Mouse (Mus musculus) MN1 (cell line): ENCODE measurements at regions not wholly inside any gene's neighbourhood (a gene's known extent, or its start where the extent isn't known, plus 50 kb on each side); places are given as distances from the start of the nearest gene placed in this dataset.
A peak's percentile ranks its signal among the peaks of the same experiment; 100 is the strongest.
"Not testable (repeated sequence)": the region's sequence is repeated elsewhere in the genome, so short reads cannot be mapped to it uniquely, and the experiment has no call there.

Experiments
- DNase-seq: peaks from one replicate; pipeline ENCODE4 v3.0.0-alpha.2; 2016; ENCODE audit warnings: low spot score

DNA sequence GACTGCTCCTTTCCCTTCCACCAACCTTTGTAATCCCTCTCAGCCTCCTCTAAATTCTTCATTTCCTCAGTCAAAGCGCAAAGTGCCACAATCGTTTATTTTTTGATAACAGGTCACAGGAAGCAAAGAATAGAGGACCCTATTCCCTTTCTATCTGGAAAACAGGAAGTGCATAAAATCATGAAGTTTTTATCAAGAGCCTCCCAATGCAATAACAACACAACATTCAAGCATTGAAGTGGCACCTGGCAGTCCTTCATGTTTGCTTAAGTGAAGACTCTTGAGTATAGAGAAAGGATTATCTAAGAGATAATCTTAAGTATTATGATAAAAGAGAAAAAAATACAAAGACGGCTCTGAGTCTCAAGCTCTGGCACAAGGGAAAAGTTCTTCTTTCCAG, 111.9 kb downstream of the Ibtk start:
- no peak for DNase-seq

DNA sequence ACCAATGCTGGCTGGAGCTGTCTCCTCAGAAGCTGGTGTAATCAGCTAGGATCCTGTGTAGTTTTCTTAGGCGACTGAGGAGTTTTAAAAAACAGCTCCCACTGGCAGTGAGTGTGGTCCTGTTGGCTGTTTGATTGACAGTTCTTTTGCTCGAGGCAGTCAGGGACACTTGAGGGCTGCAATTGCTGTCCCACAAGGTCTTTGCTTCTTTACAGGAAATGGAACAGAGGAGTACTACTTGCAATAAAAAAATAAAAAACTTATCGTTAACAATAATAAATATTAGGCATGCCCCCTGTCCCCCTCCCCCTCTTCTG, 113.0 kb downstream of the Ibtk start:
- no peak for DNase-seq

DNA sequence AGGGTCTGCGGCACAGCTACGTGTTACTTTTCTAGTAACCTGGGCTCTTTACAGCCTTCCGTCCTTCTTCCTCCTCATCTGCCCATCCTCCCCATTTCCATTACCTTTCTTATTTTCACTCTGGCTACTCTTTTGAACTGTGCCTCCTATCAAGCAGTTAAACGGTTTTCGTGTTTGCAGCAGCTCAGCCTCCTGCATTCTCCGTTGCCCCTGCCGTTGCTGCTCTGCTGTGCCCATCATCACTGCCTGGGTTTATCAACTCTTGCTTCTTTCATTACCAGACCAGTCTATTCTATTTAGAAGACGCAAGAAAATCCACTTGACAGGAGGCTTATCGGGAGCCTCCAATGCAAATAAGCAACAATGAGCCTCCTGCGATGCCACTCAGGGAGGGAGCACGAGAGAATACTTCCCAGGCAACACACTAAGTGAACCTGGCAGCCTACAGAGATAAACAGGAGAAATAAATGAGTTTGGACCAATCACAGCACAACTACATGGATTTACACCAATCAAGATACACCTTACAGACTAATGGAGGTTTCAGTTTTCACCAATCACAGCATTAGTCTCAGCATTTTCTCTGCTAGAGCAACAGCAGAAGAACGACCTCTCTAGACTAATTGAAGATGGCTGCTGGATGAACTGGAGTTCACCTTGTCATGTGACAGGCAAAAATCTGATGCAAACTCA, 113.5 kb downstream of the Ibtk start:
- peak; percentile 71 for DNase-seq

DNA sequence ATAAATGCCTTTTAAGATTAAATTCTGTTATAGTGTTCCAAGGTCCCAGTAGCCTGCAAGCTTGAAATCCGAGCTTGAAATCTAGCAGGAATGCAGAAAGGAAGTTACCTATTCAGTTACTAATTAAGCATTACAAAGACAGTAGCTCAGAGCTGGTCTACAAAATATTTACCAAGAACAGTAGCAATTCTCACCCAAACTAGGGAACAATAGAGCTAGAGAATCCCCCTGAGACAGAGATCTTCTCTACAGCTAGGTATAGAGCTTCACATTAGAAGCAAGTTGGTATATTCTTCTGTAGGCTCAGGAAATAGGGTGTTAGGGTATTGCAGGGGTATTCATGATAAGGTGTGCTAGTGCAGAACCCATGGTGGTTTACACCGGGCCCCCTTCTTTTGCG, 114.3 kb downstream of the Ibtk start:
- DNase-seq: not testable (repeated sequence)

DNA sequence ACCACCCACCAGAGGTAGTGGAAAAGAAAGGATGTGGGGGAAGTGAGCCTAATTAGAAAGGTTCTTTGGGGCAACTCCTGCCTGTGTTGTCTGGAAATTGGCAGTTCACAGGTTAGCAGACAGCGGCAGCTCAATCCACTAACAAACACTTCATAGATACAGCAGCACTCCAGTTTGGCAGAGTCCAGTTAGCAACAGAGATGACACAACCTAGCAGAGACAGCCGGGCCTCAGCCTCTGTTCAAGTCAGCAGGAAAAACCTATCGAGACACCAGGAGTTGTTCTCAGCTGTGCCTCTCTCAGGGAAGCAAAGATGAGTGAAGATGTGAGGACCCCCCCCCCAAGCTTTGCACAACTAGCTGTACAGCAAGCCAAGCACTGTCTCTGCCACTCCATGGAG, 131.2 kb downstream of the Ibtk start:
- DNase-seq: no peak

DNA sequence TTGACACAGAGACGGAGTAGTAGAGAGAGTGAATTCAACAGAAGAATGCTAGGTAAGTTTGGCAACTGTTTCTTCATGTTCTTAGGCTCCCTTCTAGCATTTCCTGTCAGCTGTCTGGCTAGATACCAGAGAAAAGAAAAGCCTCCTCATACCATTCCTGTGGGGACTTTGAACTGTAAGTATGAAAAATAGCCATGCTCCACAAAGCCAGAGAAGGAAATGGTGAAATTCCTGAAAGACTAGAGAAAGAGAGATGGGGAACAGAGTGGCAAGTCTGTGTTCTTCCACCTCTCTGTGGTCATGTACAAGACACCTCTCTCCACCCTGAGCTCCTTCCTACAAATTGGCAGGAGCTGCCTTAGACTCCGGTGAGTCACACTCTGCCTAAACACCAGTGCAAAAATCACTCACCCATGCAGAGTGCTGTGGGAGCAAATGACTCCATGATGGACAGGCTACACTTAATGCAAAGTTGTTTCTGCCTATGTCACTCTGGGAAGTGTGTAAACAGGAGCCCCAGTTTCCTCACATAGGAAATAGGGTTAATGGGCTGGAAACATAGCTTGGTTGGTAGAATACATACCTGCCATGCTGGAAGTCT, 131.9 kb downstream of the Ibtk start:
- DNase-seq: no peak

DNA sequence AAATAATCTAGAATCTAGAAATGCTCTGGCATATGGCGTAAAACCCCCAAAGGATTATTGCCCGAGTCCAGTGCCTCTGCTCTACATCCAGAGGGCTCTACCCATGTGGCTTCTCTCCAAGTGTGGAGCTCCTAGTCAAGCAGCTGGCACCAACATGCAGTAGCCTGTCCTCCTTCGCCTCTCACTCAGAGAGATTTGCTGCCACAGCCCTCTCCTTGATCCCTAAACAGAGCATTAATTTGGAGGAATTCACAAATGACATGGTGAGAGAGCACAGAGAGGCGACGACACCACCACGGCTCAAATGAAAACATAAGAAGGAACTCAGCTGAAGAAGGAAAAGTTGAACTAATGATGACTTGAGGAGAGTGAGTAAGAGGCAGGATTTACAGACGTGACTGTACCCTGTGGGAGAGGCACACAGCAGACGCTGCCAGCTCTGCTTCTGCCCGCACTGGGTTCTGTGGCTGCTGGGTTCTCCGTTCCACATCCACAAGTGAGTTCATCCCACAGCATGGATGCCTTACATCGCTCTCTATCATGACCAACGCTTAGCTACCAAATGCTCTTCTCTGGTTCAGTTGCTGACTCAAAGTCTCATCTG, 132.8 kb downstream of the Ibtk start:
- no peak for DNase-seq

DNA sequence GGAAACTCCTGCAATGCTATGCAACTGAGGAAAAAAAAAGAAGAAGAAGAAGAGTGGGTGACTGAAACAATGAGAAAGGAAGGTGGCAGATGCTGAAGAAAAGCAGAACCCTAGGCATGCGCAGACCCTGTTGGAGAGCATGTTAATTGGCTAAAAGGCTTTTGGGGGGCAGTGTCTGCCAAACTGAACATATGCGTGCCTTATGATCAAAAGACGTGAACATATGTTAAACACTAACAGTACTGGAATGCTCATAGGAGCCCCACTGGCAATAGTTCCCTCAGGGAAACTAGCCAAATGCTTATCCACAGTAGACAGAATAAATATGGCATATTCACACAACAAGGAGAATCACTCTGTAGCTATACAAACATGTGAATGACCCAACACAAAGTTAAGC, 140.0 kb downstream of the Ibtk start:
- no peak for DNase-seq

DNA sequence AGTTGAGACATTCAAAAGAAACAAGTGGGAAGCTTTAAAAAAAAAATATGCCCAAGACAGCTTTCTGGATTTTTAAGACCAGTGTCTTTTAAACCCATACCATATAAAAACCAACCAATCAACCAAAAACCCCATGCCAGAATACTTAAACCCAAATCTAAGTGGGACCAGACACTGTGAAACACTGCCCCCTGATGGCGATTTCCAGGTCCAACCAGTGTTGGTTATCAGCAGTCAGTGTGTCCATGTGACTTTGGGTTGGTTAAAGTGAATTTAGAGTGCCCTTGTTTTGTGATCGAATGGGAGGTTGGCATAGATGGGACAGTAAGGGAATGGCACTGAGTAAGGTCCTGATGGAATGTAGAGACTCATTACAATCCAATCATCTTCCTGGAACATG, 152.2 kb downstream of the Ibtk start:
- no peak for DNase-seq

DNA sequence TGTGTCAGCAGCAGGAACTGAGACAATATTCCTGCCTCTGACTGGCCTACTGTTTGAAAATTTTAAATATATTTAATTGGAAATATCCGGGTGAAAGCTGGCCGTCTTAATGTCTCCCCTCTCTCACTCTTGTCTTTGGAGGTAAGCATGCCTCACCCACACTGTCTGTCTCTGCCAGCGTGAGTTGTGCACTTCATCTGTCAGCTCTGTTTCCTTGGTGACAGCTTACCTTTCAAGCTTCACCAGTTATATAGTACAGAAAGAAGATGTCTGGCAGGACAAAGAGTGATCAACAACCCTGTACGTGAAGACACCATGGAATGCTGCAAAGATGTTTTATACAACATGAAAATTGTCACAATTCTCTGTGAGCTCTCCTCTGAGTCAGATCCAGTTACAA, 155.3 kb downstream of the Ibtk start:
- DNase-seq: no peak

DNA sequence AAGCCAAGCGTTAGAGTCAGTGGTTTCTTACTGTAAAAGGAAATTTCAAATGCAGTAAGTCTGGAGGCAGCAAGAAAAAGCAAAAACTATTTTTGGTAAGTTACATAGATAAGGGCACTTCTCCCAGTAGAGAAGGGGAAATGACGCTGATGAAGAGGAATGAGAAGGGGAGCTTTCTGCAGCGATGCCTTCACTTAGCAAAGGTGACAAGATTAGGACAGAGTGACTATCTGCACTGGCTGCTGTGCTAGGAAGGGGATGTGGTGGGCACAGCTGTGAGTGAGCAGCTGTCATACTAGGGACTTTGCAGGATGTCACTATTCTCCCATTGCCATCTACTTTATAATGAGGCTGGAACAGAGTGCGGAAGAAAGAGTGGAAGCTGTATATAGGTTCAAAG, 156.5 kb downstream of the Ibtk start:
- DNase-seq: no peak

DNA sequence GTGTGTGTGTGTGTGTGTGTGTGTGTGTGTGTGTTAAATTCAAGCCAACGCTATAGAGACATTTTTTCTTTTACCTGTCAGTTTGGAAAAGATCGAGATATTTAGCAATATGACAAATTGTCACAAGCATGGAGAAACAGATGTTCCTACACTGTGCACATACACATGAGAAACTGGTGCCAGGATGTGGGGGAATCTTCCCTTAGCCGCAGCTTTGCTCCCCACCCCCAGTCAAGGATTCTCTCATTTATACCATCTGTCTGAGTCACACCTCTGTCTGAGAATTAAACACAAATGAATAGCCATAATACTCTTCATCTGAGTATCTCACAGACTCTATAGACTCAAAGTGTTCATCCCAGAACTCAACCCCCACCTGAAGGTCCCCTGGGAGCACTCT, 159.9 kb downstream of the Ibtk start:
- DNase-seq: no peak

DNA sequence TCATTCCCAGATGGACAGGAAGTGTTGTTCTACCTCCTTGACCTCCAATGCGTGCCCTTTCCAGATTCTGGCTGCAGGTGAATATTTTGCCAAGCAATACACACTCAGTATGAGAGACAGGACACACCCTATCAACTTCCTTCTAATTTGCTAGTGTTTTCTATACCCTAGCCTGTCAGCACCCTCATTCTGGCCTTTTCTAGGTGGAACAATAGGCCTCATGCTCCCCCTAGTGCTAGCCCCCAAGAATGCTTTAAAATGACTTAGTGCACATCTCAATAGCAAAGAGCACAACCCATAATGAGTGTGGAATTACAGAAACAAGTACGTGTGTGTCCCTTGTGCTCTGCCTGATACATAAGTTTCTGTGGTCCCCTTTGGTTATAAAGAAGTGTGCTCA, 161.1 kb downstream of the Ibtk start:
- DNase-seq: peak; percentile 49

DNA sequence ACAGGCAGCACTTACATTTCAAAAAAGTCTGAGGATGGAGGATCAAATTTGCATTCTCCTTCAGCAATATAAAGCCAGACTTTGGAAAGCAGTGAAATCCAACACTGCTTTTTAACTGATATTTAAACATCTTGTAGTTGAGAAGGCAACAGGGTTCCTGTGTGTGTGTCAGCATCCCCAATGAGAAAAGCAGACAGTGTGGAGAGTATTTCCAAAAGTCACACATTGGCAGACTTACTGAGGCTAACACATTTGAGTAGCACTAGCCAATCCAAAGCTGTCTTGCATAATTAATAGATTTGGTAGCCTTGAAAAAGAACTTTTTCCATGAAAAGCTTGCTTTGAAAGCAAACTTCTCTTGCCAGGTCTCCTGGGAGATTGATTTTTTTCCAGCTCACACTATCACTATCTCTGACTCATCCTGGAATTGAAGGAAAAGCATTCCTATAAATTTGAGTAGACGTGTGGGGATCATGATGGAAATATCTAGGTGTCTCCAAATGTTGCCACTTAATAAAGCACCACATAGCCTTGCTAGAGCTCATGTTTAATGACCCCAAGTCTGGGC, 168.0 kb downstream of the Ibtk start:
- DNase-seq: no peak

DNA sequence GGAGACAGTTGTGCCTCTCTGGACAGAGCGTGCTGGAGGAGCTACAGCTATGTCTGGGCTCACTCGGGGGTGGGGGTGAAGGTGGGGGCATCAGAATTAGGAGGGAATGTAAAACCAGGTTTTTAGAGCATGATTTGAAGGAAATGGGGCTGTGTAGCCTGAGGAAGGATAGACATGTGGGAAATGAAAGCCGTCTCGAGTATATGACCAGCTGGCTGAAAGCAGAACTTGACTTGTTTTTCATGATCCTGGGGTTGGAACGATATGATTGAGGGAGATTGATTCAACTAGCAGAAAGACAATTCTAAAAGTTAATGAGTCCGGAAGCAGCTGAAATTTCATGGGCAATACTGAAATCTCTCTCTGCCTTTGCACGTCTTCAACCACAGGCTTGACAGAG, 171.3 kb downstream of the Ibtk start:
- no peak for DNase-seq

DNA sequence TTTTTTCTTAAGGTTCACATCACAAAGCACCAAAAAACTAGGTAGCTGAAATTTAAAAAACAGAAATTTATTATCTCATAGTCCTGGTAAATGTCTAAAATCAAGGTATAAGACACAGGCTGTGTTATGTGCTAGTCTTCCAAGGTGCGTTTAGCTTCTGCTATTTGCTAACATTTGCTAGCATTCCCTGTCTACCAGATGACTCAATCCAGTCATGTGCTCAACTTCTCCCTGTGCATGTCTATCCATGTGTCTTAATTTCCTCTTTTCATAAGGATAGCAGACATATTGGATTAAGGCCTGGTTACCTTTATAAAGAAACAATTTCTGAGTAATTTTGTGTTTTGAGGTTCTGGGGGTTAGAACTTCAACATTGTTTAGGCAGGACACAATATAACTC, 171.8 kb downstream of the Ibtk start:
- no peak for DNase-seq

DNA sequence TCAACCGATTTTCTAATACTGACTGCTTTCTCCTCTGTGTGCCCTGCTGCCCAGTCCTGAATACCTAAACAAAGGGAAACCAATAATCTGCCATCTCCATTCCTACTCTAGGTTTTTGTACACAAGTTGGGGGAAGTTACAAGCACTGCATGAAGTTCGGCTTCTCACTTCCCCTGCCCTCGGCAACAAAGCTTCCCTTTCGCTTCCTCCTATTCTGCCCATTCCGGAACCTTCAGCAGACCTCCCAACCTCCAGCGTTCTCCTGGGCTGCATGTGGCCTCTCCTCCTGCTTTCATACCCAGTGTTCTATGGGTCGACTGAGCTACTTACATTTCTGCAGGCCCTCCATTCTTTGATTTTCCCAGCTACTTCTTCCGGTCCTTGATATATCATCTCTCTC, 180.3 kb downstream of the Ibtk start:
- no peak for DNase-seq

DNA sequence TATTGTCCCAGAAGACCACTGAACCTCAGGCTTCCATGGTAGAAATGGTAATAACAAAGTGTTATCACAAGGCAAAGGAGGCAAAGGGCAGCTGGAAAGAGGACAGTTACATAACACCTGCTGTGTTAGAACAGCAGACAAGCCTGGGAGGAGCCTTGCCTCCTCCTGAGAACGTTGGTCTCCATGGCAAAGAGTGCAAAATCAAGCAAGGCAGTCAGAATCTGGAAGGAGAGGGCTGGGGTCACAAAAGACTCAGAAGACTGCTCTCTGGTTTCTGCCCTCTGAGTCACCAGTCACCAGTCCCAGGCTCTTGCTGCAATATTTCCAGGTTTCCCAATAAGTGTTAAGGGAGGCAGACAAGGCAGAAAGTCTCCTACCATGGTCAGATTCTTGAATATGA, 197.3 kb downstream of the Ibtk start:
- DNase-seq: no peak

DNA sequence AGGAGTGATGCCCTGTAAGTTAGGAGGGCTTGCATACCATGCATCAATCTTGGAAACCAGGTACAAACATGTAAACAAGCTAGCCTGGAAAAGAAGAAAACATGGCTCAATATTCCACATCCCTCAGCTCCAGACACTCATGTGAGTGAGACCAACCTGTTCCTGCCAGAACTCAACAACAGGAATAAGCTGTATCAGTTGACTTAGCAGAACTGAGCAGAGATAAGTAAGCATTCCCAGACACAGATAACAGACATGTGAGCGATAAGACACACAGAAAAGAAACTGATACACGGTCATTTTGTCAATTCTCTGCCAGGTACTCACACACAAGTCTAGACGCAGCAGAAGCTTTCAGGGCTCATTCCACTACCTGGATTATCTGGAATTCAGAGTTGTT, 198.7 kb downstream of the Ibtk start:
- no peak for DNase-seq

DNA sequence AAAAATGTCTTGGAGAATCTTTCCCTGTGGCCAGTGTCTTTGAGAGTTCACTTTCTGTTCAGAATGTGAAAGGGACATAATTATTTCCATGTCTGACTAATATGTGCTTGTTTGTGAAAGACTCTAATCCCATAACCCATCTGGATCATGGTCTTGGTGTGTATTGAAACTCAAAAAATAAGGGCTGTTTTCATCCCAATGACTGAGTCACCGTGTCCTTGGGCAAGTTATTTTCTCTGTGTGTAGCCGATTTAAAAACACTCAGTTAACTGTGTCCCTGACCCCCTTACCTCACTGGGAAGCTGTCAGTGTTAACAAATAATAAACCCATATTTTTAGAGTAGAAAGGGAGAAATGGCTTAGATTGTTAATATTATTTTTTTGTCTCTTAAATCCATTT, 202.9 kb downstream of the Ibtk start:
- DNase-seq: no peak

DNA sequence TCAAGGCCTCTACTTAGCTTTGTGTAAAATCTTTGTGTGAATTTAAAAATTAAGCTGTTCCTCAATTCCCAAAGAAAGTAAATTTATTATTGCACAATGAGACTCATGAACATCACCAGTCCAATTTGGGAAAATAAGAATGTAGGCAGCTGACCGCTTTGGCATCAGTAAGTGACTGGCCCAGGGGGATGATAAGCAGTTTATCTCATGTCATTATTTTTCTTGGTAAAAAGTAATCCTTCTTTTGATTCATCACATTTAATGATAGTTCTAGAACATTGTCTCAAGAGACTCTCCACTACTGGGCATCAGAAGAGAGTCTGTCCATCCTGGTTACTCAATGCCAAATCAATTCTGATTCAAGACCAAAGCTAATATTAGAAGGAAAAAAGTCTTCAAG, 203.6 kb downstream of the Ibtk start:
- no peak for DNase-seq

DNA sequence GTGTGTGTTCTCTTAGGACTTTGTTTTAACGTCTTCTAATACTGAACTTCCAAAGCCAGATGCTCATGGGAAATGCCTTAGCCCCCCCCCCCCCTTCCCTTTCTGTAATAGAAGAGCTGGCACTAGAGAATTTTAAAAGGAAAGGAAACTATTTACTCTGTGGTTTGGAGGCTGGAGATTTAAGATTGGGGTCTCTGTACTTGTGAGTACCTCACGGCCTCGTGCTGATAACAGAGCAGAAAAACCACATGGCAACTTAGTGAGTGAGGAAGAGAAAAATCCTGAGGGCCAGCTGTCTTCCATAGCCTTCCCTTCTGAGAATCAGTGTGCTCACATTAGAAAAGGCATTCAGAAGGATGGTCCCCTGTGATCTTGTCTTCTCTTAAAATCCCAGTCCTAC, 210.6 kb downstream of the Ibtk start:
- DNase-seq: no peak

DNA sequence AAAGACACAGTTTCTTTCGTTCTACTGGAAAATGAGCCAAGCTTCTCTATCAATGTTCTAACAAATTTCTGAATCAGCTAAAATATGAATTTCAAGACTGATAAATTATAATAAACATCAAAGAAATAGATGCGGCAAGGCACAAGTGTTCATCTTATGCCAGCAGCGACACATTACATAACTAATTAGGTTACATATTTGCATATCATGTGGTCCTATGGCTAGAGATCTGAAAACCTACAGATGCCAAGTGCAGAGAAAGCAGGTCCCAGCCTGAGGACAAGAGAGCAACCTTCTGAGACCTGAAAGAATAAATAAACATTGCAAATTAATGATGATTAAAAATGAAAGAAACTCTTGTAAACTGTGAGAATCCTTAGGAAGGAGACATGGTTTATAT, 201.3 kb upstream of the Tent5a start:
- no peak for DNase-seq

DNA sequence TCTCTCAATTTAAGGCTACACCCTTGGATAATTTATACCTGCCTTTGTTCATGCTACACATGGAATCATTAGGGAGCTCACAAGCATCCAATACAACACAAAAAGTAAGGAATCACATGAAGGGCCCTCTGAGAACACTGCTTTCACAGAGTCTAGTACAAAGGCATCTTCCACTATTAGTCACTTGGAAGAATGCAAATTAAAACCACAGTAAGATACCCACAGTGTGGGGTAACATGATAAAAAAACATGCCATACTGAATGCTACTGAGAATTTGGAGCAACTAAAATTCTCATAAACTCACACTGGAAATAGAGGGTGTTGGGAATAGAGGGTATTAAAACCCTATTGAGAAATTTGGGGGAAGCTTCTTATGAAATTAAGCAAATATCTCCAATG, 197.6 kb upstream of the Tent5a start:
- no peak for DNase-seq
